Mouse (Mus musculus): Measurements from ENCODE around the gene Brca2. TPM values are rescaled to one million over a fixed set of nuclear protein-coding genes. Genes with fewer than 3 reads are reported as not detected.
"Not testable (repeated sequence)": the region's sequence is repeated elsewhere in the genome, so short reads cannot be mapped to it uniquely, and the experiment has no call there.

Brca2 gene
- 10 to 100 TPM; 13.8 to 14.4 TPM for total RNA-seq (2021)
- long read RNA-seq, experiment 1, partial matches to known transcripts, result 2 of 2 reads
- long read RNA-seq, experiment 1, other reads (novel, unspliced or antisense), result 0 of 2 reads
- long read RNA-seq, experiment 2, partial matches to known transcripts, result 1 of 4 reads
- long read RNA-seq, experiment 2, other reads (novel, unspliced or antisense), result 2 of 4 reads

- DNase-seq (ENCODE audit: low spot score in 2 of 2), result peak; percentile 91 to 93
Measured at GRCm38 (mm10) chr5:150521937-150522866, at the start of gene Brca2. Brca2 (plus strand) TSS chr5:150522630.

DNA sequence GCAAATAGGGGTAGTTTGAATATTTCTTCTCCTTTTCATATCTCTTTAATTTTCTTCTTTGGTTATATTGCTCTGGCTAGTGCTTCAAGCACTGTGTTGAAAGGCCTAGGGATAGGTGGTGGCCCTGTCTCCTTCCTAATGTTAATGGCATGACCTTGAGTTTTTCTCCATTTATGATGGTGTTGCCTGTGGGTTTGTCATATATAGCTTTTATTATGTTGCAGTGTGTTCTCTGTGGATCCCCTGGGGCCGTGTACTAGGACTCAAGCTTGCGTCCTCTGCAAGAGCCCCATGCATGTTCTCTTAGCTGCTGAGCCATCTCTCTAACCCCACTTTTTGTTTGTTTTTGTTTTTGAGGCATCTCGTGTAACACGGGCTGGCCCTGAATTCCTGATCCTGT is 45.1 kb upstream of the Brca2 start:
- DNase-seq (ENCODE audit: low spot score in 2 of 2), result no peak

DNA sequence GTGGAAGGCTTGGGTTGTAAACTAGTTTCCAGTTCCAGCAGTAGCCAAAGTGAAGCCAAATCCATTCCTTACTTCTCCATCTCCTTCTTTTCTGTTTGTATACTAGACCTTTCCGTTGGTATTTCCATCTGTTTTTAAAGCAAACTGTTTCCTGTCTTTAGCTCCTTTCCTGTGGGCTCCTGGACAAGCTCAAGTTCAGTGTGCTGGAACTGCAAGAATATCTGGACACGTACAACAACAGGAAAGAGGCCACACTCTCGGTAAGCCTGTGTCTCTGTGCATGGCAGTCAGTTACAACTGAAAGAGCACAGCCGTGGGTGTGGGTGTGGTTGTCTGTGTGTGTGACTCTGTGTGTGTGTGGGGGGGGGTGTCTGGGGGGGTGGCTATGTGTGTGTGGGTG is 43.8 kb upstream of the Brca2 start:
- DNase-seq (ENCODE audit: low spot score in 2 of 2), result no peak

DNA sequence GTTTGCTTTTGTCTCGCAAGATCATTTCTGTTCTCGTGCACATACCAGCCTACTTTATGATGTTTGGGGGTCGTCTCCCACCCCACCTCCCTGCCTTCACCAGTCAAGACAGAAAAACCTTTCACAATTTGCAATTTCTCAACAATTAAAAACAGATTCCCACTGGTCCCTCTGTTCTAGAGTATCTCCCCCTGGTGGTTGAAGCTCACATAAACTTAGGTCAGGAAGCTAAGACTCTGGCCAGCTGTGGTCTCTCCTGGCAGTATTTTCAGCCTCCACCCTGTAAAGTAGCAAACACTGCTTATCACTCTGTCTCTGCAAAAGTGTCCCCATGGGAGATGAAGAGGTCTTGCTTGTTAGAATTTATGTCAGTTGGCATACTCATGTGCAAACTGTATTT is 37.2 kb upstream of the Brca2 start:
- peak in 1 of 2 experiments; percentile 39 for DNase-seq (ENCODE audit: low spot score in 2 of 2)

DNA sequence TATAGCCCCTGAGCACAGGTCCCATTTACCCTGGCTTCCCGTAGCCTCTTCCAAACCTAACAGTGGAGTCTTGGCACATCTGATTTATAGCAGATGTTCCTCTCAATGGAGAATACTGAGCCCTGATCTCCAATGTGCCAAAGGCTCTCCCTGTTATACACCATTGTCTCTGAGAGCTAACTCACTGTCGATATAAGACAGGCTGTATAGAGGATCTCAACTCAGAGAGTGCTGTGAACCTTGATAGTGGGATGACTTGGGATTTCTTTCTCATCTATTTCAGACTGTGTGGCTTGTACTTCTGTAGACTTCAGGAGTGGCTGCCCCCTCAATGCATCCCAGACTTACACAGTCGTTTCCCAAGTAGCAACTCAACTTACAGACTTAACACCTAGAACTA is 32.1 kb upstream of the Brca2 start:
- DNase-seq (ENCODE audit: low spot score in 2 of 2), result no peak

DNA sequence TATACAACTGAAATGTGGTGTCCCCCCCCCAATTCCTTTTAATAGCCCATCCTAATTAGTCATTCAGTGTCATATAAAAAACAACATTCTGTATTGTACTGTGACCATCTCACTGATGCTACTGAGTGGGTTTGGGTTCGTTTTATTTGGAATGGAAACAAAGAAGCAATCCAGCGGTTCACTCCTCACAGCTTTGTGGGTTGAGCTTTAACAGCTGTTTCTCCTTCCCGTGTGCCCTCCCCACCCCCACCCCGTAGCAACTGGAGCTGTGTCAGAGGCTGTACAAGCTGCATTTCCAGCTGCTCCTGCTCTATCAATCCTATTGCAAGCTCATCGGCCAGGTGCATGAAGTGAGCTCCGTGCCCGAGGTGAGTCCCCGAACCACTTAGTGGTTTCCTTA is 31.6 kb upstream of the Brca2 start:
- DNase-seq (ENCODE audit: low spot score in 2 of 2), result no peak

GRCm38 (mm10) chr5:150491573-150492173 is 30.8 kb upstream of the Brca2 start:
- DNase-seq (ENCODE audit: low spot score in 2 of 2), result not testable (repeated sequence)

GRCm38 (mm10) chr5:150495792-150496191 is 26.6 kb upstream of the Brca2 start:
- DNase-seq (ENCODE audit: low spot score in 2 of 2), result peak in 1 of 2 experiments; percentile 23

GRCm38 (mm10) chr5:150510451-150511225 is 11.8 kb upstream of the Brca2 start:
- no peak for DNase-seq (ENCODE audit: low spot score in 2 of 2)

- no peak for DNase-seq (ENCODE audit: low spot score in 2 of 2)
Measured at GRCm38 (mm10) chr5:150513264-150513663, 9.2 kb upstream of the Brca2 start.

DNA sequence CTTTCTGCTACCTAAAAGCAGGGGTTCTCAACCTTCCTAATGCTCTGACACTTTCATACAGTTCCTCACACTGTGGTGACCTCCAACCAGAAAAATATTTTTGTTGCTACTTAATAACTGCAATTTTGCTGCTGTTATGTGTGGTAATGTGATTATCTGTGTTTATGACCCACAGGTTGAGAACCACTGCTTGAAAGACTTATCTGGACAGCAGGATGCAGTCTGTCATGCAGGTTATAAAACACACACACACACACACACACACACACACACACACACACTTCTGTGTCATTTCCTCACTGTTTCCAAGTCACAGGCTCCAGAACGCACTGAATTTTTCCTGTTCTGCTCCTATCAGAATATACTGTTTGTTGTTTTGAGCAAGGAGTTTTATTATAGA is 8.4 kb upstream of the Brca2 start:
- DNase-seq (ENCODE audit: low spot score in 2 of 2), result no peak

DNA sequence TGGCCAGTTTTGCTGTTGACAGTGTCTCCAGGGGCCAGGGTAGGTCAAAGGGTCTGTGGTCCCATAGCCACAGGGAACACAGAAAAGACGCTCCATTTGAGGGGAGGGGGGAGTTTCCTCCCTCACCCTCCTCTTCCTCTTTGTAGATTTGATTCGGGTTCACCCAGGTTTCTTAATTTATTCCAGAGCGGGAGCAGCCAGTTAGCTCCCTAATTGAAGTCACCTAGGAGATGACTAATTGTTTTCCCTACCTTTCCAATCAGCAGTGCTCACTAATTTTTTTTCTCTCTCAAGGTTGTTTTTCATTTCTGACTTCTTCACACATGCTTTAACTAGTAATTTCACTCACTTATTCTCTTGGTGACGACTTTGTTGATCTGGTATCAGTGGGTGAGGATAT is 4.4 kb upstream of the Brca2 start, which contains the start of gene Zar1l:
Gene Zar1l (minus strand): TSS at position 101 of the 400 bp plus-strand sequence.
- no peak for DNase-seq (ENCODE audit: low spot score in 2 of 2)

- no peak for DNase-seq (ENCODE audit: low spot score in 2 of 2)
Measured at GRCm38 (mm10) chr5:150519551-150519950, 2.9 kb upstream of the Brca2 start.

GRCm38 (mm10) chr5:150522867-150523234 is 421 bp downstream of the Brca2 start:
- no peak for DNase-seq (ENCODE audit: low spot score in 2 of 2)

DNA sequence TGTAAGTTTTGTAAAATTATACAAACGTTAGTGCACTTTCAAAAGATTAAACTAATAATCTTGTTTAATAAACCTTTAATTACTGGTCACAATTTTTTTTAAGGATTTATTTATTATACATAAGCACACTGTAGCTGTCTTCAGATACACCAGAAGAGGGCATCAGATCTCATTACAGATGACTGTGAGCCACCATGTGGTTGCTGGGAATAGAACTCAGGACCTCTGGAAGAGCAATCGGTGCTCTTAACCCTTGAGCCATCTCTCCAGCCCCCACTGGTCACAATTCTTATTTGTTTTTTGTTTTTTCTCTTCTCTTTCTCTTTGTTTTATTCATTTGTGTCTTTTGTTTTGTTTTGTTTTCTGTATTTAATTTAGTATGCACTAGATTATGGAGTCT is 2.8 kb downstream of the Brca2 start:
- no peak for DNase-seq (ENCODE audit: low spot score in 2 of 2)

DNA sequence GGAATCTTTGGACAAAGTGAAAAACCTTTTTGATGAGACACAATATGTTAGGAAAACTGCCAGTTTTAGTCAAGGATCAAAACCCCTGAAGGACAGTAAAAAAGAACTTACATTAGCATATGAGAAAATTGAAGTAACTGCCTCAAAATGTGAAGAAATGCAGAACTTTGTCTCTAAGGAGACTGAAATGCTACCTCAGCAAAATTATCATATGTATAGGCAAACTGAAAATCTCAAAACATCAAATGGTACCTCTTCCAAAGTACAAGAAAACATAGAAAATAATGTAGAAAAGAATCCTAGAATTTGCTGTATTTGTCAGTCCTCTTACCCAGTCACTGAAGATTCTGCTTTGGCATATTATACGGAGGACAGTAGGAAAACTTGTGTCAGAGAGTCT is 18.9 kb downstream of the Brca2 start:
- DNase-seq (ENCODE audit: low spot score in 2 of 2), result no peak

DNA sequence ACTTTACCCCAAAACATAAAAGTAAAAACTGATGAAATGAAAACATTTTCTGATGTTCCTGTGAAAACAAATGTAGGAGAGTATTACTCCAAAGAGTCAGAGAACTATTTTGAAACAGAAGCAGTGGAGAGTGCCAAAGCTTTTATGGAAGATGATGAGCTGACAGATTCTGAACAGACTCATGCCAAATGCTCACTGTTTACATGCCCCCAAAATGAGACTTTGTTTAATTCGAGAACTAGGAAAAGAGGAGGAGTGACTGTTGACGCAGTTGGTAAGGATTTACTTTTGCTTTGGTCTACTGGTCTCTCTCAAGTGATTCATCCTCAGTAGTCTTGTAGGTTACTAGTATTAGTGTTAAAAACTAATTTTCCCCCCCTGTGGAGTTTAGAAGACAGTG is 20.8 kb downstream of the Brca2 start:
- DNase-seq (ENCODE audit: low spot score in 2 of 2), result no peak

DNA sequence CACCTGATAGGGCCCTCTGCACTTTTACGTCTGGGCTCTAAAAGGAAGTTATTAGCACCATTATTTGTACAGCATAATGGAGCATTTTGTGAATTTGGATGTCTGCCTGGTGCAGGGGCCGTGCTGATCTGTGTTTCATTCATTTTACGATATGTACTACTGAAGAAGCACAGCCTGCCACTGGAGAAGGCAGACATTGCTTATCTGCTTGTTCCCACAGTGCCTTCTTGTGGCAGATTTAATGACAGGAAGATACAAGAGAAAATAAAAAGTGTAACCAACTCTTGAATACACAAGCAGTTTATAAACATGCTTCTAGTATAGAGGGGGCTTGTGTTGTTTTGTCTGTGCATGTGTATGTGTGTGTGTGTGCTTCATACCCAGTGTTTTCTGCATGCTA is 29.2 kb downstream of the Brca2 start:
- DNase-seq (ENCODE audit: low spot score in 2 of 2), result no peak

DNA sequence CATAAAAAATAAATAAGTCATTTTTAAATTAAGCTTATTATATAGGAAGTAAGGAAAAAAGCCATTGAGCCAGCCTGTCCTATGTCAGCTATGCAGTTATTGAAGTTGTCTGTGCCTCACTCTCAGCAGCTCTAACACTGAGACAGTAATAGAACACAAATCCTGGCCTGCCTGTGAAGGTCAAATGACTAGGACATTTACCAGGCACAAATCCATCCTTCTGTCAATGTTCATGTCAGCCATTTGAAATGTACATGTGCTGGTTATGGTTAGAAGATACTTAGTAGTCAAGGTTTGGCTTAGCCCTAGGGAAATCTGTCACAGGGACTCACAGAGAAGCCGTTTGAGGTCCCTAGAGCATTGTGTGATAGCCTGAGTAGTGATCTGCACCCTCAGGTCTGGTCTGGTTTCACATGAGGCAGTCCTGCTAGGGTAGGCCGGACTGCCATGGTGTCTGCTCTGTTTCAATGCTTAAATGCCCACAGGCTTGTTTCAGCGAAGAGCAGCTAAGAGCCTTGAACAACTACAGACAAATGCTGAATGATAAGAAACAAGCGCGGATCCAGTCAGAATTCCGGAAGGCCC is 37.2 kb downstream of the Brca2 start:
- no peak for DNase-seq (ENCODE audit: low spot score in 2 of 2)

- DNase-seq (ENCODE audit: low spot score in 2 of 2), result no peak
Measured at GRCm38 (mm10) chr5:150560851-150561250, 38.4 kb downstream of the Brca2 start.

DNA sequence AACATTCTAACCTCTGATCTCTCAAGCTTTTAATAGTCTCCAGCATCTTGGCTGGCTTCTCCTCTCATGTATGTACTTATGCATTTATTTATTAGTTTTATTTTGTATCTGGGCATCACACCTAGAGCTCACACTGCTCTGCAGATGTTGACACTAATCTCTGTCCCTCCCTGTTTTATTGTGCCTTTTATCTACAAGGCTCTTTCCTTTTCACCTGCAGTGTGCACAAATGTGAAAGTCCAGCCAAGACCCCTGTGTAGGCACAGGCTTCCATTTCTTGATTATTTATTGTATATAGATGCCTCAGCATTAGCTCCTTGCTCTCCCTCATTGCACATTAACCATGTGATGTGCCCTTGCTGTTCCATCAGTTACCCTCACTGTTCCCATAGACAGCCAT is 38.9 kb downstream of the Brca2 start:
- no peak for DNase-seq (ENCODE audit: low spot score in 2 of 2)
